Mouse (Mus musculus): Measurements from ENCODE around the gene Tspo.
A peak's percentile ranks its signal among the peaks of the same experiment; 100 is the strongest.

Tspo gene

DNA sequence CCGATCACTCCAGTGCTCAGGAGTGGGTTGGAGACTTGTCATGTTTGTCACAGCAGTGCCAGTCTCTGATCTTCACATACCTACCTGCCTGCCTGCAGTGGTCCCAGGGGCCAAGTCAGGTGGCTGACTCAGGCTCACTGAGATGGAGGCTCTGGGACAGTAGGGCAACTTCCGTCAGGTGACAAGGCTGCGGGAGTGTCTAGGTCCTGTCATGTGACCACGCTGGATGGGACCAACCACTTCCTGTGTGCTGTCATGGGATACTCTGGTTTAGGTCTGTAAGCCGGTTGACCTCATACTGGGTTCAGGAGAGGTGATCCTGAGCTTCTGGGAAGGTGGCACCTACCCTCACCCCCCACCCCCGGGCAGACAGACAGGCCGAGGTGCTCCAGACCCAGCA is 17.4 kb upstream of the Tspo start:
- no peak for DNase-seq (ENCODE audit: low spot score)

DNA sequence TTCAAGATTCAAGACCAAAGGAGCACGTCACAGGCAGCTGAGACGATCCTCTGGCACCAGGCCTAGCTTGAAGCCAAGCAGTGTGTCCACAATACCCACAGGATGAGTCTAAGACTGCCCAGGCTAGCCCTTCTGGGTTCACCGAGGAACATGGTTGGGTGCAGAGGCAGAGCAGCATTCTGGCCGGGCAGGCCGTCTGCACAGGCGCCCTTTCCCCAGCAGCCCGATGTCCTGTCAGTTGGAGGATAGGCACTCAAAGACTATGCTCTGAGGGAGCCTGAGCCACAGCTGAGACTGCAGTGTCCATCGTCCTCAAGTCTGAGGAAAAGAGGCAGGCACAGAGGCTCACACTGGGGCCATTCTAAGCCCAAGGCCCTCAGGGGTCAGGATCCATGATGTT is 16.2 kb upstream of the Tspo start:
- no peak for DNase-seq (ENCODE audit: low spot score)

DNA sequence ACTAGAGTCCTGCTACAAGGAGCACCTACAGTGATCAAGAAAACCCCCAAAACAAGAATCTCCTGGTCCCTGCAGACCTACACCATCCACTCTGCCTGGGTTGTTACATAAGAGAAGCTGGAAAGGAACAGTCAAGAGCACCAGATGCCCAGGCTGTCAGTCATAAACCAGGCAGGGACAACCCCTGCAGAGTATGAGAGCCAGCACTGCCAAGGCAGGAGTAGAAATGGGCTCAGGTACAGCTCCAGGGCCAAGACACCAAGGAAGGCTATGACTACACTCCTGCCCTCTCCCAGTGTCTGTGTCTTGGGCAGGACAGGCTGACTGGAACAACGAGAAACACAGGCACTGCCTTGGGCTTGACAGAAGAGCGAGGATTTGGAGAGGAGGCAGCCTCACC is 13.3 kb upstream of the Tspo start:
- DNase-seq (ENCODE audit: low spot score), result no peak

DNA sequence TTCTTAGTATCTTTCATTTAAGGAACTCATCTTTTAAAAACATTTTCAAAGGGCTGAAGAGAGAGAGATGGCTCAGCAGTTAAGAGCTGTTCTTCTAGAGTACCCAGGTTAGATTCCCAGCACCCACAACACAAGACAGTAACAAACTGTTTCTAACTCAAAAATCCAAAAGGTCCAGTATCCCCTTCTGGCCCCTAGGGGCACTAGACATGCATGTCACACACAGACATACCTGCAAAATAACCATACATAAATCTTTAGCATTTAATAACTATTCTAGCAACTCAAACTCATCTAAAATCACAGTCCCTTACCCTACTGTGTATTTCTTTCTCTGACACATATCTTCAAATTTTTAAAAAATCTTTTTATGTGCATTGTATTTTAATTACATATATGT is 9.6 kb upstream of the Tspo start:
- no peak for DNase-seq (ENCODE audit: low spot score)

DNA sequence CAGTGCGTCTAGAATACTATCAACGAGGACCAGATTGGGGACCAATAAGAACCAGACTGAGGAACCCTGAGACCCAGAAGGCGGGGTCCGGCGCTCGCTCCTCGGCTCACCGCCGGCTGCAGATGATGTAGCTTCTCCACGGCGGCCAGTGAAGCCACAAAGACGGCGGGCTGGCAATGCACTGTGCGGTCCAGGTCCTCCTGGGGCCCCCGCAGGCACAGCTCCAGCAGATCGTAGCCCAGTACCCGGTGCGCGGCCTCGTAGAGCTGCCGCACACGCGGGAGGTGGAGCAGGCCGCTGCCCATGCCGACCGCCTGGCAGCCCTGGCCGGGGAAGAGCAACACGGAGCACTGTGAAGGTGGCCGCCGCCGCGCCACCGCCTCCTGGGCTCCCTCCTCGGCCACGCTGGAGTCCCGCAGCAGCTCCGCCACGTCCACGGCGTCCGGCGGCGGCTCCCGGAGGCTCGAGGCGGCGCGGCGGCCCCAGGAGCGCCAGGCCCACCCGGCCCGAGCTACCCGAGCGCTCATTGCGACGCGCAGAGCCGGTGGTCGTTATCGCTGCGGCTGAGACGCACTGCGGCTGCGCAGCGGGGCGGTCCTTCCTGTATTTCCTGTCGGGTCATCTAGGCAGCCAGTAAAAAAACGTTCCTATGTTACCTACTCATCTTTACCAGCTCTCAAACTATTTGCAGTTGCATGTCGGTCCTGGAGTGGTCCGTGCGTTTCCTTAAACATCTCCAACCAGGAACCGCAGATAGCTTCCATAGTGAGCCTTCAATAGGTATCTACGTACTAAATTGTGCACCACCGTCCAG is 8.0 kb upstream of the Tspo start:
- peak; percentile 89 for DNase-seq (ENCODE audit: low spot score)

DNA sequence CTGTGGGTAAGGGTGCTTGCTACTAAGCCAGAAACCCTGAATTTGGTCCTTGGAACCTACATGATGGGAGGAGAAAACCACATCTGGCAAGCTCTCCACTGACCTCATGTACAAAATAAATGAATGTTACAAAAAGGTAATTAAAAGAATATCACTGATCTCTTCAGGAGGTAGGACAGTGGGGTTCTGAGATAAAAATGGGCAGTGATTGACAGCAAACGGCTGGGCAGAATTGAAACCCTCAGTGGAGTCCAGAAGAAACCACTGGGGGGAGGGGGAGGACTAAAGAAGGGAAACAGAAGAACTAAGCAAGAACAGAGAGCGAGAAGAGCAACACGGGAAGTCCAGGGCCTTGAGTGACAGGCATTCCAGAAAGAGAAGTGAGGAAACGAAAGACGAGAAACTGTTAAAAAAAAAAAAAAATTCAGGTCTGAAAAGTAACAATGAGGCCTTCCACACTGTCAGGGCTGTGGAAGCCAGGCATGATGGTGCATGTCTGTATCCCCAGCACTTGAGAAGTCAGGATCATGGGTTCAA is 2.4 kb upstream of the Tspo start:
- DNase-seq (ENCODE audit: low spot score), result no peak

DNA sequence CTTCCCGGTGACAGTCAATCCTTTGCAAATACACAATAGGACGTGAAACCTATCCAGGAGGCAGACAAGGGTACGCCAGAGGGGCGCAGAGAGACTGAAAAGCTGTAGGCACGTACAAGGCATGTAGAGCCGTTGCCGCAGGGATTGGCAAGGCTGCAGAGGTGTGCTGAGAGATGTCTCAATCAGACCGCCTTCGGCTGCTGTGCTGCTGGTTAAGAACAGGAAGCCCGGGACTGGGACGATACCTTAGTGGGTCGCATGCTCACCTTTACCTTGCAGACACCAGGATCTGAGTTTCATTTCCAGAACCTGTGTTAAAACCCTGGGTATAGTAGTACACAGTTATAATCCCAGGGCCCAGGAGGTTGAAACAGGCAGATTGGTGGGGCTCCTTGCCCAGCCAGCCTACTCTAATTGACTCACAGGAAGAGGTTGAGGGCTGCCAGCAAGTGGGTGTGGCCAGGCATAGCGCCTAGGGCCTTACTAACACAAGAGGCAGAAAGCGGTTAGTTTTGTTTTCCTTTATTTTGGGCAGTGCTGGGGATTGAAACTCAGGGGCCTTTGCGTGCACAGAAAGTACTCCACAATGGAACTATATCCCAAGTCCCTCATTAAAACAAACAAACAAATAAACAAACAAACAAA is 644 bp upstream of the Tspo start:
- DNase-seq (ENCODE audit: low spot score), result peak; percentile 36

DNA sequence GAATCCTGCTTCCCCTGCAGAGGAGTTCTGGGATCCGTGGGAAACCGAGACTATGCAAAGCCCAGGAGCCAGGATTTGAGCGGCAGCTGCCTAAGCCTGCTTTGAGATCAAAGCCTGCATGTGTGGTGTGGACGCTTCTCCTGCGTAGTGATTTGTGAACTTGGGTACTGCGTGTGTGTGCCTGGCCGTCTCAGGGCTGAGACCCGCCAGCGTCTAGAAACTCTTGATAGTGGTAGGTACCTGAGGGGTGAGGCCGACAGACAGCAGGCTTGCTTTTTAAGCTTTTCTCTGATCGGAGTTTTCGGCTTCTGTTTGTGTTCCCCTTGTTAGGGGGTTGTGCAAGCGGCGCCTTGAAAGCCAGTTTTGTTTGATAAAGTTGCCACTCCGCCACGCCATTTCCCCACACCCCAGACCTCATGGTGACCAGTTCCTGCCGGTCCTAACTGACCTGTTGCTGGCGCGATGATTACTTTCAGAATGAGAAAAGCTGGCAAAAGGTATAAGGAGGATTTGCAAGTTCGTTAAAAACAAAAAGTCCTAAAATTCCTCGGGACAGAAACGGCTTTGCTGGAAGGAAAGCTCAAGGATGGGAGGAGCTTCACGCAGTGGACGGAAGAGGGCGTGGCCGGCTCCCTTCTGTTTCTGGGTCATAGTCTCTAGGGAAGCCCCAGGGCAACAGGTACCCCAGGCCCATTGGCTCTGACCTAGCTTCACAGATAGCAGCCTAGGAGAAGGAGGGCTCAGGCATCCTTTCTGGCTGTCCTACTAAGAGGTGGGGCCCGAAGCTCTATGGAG is 662 bp downstream of the Tspo start:
- peak; percentile 57 for DNase-seq (ENCODE audit: low spot score)

DNA sequence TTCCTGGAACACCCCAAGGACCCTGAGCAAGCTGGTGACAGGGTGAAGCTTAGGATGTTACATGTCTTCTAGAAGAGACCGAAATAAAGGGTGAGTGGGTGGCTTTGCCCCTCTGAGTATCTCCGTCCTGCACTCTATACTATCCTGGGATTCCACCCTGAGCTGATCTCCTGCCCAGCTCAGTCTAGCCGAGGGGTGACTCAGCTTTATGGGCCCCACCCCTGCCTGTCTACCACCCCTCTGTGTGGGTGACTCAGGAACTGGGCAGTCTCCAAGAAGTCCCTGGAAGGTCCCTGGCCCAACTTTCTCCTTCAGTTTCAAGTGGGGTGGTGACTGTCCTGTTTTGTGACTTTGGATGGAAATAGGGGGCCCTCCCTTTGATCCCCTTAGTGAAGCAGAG is 2.0 kb downstream of the Tspo start:
- no peak for DNase-seq (ENCODE audit: low spot score)

DNA sequence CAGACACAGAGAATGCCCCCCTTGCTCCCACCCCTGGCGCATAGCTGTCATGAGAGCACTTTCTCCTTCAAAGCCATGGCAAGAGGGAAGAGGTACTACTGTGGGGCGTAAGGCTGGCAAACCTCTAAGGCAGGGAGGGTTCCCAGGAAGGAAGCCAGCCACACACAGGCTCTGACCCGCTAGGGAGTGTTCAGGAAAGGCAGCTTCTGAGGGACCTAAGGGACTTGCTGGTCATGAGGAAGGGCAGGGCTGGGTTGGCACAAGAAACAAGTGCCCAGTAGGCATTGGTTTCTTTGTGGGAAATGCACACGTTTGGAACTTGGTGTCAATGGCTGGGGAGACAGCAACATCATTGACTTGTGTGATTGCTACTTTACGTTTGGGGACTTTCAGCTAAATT is 2.6 kb downstream of the Tspo start:
- no peak for DNase-seq (ENCODE audit: low spot score)

DNA sequence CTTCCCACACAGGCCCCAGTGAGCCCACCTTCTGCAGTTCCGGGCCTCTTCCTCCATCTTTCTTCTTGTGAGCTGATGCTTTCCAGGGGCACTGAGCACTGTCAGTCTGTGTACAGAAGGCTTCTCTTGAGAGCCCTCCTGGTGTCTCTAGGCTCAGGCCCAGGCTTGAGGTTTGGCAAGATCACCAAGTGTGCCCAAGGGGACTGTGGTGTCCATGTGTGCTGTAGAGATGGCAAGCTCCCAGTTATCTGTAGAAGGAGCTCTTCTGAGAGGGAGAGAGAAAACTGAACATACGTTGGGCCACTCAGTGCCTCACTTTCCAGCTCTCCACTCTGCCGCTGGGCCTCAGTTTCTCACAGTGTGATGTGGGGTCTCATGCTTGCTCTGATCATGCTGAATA is 4.3 kb downstream of the Tspo start:
- DNase-seq (ENCODE audit: low spot score), result no peak

DNA sequence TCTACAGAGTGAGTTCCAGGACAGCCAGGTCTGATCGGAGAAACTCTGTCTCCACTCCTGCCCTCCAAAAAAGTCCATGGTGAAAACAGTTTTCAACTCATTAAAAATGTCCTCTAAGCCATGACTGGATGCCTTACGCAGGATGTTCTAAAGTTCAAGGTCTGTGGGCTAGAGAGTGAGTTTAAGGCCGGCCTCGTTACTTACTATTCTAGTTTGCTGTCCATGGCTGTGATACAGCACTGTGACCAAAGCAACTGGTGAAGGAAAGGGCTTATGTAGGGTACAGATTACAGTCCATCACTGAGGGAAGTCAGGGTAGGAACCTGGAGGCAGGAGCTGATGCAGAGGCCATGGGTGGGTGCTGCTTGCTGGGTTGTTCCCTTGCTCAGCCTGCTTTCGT is 5.2 kb downstream of the Tspo start:
- no peak for DNase-seq (ENCODE audit: low spot score)

DNA sequence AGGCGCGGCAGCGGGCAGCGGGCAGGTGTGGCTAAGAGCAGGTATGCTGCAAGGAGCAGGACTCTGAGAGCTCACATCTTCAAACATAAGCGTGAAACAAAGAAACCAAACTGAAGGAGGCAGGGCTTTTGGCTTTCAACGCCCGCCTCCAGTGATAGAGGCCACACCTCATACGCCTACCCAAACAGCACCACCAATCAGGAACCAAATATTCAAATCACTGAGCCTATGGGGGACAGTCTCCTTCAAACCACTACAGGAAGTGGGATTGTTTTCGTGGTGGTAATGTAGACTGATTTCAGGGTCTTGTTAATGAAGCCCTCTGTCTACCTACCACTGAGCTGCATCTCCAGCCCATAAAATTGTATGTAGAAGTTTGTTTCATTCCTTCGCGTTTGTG is 6.3 kb downstream of the Tspo start:
- no peak for DNase-seq (ENCODE audit: low spot score)

DNA sequence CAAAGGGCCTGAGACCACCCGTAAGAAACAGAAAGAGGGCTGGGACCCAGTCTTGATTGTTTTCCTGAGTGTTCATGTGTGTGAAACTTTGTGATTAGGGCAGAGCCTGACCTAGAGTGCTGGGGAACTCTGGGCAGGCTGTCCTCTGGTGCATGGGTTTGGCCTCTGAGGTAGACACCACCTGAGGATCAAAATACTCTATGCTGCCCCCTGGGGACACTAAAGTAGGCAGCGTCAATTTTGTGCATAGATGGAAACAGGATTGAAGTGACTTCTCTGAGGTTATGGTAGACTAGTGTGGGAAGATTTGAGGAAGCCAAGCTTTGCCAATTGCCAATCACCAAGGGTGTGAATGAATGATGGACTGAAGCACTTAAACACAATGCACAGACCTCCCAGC is 7.2 kb downstream of the Tspo start:
- no peak for DNase-seq (ENCODE audit: low spot score)

DNA sequence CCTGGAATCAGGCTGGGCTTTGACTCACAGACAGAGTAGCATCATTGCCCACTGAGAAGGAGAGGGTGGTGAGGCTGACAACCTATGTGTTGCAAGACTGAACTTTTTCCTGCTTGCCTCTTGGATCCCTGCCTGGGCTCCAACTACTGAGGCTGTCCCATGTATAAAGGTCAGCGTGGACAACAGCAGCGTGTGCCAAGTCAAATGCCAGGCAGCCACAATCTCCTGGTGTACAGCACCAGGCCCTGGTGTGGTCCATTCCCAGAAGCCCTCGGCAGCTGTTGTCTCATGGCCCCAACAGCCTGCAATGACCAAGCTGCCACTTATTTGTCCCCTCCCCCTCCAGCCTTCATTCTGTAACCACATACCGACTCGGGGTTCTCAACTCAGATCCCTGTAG is 8.2 kb downstream of the Tspo start:
- no peak for DNase-seq (ENCODE audit: low spot score)

DNA sequence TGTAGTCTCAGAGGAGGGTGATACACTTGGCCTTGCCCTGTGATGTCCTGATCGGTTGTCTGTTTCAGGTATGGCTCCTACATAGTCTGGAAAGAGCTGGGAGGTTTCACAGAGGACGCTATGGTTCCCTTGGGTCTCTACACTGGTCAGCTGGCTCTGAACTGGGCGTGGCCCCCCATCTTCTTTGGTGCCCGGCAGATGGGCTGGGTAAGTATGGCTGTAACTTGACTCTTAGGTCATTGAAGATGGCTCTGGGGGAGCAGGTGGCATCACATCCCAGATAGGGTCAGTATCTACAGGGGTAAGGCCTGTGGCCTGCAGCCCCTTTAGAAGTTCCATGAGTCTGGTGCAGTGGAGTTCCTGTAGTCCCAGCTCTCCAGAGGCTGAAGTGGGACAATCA is 8.7 kb downstream of the Tspo start:
- no peak for DNase-seq (ENCODE audit: low spot score)

DNA sequence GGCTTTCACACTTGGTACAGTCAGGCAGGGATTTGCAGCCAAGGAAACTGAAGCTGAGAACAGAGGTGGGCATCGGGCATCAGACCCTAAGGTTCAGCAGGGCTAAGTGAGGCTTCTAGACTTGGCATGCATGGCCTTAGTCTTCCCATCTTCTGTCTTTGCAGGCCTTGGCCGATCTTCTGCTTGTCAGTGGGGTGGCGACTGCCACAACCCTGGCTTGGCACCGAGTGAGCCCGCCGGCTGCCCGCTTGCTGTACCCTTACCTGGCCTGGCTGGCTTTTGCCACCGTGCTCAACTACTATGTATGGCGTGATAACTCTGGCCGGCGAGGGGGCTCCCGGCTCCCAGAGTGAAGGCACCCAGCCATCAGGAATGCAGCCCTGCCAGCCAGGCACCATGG is 10.2 kb downstream of the Tspo start:
- DNase-seq (ENCODE audit: low spot score), result no peak

DNA sequence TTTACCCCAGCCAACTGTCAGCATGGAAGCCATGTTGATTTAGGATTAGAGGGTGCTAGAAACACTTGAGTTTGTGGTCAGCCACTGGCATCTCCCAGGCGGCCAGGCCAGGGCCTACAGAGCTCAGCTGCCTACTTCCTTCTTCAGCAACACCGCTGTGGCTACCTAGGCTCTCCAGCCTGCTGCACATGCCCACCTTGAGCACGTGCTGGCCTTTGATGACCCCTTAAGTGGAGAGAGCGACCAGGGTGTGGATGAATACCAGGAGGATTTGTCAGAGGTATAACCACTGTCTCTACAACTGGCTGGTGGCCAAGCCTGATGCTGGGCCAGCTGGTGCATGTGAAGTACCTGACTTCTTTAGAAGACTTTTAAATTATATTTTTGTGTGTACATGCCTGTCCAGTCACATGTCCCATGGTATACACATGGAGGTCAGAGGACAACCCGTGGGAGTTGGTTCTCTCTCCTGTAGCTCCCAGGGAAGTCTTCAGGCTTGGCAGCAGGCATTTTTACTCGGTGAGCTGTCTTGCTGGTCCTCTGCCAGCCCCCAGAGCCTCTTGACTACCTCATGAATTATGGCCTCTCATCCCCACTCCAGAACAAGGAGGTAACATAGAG is 11.4 kb downstream of the Tspo start:
- DNase-seq (ENCODE audit: low spot score), result no peak

DNA sequence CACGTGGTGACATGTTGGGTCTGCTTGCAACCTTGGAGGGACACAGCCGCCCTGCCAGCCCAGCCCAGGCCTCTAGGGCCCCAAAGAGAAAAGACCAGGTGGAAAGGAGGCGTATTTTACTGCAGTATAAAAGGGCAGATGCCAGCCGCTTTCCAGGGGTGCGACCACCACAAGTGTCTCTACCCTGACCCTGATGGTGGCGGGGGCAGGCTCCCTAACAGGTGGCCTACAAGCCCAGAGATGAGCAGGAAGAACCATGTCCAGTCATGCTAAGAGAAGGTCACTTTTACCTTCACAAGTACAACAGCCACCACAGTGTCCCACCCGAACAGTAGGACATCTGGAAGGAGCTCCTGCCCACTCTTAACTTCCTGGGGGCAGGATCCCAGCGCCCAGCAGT is 12.2 kb downstream of the Tspo start:
- no peak for DNase-seq (ENCODE audit: low spot score)

DNA sequence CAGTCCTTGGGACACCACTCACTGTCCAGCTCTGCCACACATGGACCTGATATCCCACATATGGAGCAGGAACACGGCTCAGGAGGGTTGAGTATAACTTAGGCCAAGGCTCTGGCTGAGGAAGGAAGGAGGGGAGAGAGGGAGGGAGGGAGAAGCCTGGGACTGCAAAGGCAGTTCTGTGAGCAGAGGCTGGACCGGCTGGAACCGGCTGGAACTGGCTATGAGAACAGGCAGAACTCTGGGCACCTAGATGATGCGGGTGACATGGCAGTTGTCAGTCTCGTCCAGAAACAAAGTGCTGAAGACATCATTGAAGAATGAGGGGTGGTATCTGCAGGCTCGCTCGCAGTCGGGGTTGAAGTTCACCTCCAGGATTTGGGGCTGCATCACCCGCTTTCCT is 13.3 kb downstream of the Tspo start:
- no peak for DNase-seq (ENCODE audit: low spot score)

DNA sequence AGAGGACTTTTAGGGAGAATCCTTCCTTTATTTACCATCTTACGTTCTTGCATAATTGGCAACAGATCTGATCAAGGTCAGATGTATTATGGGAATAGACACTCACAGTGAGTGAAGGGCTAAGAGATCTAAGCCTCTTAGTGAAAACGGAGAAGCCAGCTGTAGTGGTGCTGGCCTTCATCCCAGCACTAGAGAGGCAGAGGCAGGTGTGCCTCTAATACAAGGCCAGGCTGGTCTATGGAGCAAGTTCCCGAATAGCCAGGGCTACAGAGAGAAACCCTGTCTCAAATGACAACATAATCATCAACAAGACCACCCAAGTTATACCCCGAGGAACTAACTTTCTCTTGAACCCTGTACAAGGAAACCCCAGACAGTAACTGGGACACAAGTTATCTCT is 19.5 kb downstream of the Tspo start:
- no peak for DNase-seq (ENCODE audit: low spot score)

DNA sequence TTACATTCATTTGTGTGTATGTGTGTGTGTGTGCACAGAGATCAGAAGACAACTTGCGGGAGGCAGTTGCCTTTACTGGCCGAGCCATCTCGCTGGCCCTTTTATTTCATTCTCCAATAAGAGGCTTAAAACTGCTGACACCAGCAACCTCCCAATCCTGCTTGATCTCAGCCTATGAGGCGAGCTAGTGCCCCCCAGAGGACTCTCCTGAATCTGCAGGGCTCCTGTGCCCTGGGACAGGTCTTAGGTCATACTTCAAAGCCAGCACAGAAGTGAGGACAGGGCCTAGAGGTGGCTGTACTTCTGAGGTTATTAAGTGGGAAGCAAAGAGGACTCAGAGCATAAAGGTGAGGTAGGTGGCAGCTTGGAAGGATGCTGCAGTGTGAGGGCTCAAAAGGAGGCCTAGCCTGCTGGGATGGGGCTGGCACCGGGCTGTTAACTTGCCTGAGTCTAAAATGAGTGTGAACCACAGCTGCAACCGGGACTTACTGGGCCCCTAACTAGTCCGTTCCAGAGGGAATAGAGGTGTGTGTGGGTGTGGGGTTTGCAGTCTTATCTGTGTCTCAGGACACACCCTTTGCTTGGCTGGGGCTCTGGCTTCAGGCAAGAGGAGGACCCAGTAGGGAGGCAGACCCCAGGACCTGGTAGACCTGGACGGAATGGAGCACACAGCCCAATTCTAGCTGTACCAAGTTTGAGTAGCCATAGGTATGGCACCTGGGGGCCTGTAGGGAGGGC is 20.2 kb downstream of the Tspo start:
- DNase-seq (ENCODE audit: low spot score), result no peak

Measured in yolk sac, embryonic 10.5 days (tissue).